Mouse (Mus musculus) C2C12 (cell line): ENCODE data around the gene Rasal1. TPM values are rescaled to one million over a fixed set of nuclear protein-coding genes. Genes with fewer than 3 reads are reported as not detected.

ENCODE experiments used
- H3K27me3 ChIP-seq: one replicate; pipeline ENCODE4 v1.6.1; 2011; ENCODE audit not compliant: control insufficient read depth, insufficient read depth, insufficient read length
- H3K36me3 ChIP-seq: one replicate; pipeline ENCODE4 v1.6.1; 2011; ENCODE audit not compliant: control insufficient read depth, insufficient read depth
- H3K4me3 ChIP-seq: one replicate; pipeline ENCODE4 v1.5.1; 2011; ENCODE audit warnings: mild to moderate bottlenecking, control low read depth; ENCODE audit not compliant: poor library complexity, insufficient read depth, severe bottlenecking
- H3K79me2 ChIP-seq: one replicate; pipeline ENCODE4 v1.6.1; 2011; ENCODE audit not compliant: control insufficient read depth, insufficient read depth
- H3K79me3 ChIP-seq: one replicate; pipeline ENCODE4 v1.6.1; 2011; ENCODE audit warnings: low read depth, control low read depth
- H3ac ChIP-seq: one replicate; pipeline ENCODE3; 2011; ENCODE audit warnings: low read depth; ENCODE audit not compliant: control insufficient read depth, insufficient read length
- CEBPB ChIP-seq: IDR thresholded peaks from one replicate; pipeline ENCODE4 v1.6.1; 2011; ENCODE audit warnings: low read depth, mild to moderate bottlenecking, control low read depth, moderate library complexity
- CTCF ChIP-seq: IDR thresholded peaks from one replicate; pipeline ENCODE4 v1.5.1; 2011; ENCODE audit not compliant: control insufficient read depth, insufficient read depth, insufficient read length
- FOSL1 ChIP-seq: IDR thresholded peaks from one replicate; pipeline ENCODE4 v1.8.0; 2011; ENCODE audit warnings: mild to moderate bottlenecking, low read length; ENCODE audit not compliant: poor library complexity, insufficient read depth, severe bottlenecking
- MAX ChIP-seq: IDR thresholded peaks from one replicate; pipeline ENCODE4 v1.6.1; 2011; ENCODE audit warnings: mild to moderate bottlenecking, control low read depth
- MYOD1 ChIP-seq: IDR thresholded peaks from one replicate; pipeline ENCODE4 v1.6.1; 2011; ENCODE audit warnings: low read depth; ENCODE audit not compliant: control insufficient read depth, insufficient read length
- MYOG ChIP-seq: IDR thresholded peaks from one replicate; pipeline ENCODE4 v1.6.1; 2011; ENCODE audit not compliant: control insufficient read depth, insufficient read length; ENCODE audit errors: extremely low read depth
- USF1 ChIP-seq: IDR thresholded peaks from one replicate; pipeline ENCODE4 v1.6.1; 2011; ENCODE audit warnings: low read depth, mild to moderate bottlenecking, control low read depth, moderate library complexity
- polyA plus RNA-seq: library from polyadenylated mRNA; unstranded; fragments of >200 nt; fragmentation: generic; extraction: Trizol; gene quantifications from one replicate; pipeline ENCODE4 v1.2.1, GENCODE M21; 2012; ENCODE audit warnings: missing spikeins

Gene Rasal1
- polyA plus RNA-seq, 1 experiment = not detected

GRCm38 (mm10) chr5:120702969-120703368 is 54.4 kb downstream of the Rasal1 start:
- no peaks in the 10 kb centered on the region for H3K79me2 ChIP-seq
- H3K79me3 ChIP-seq = no peaks in the 10 kb centered on the region
- H3ac ChIP-seq = no peak overlapping the region
- H3K27me3 ChIP-seq = peaks cover 74% of the 10 kb centered on the region
- TF ChIP-seq USF1 (no peak), MAX (no peak), CEBPB (no peak), FOSL1 (no peak), MYOD1 (no peak), CTCF (no peak), MYOG (no peak)
- H3K36me3 ChIP-seq = no peaks in the 10 kb centered on the region
- no peak overlapping the region for H3K4me3 ChIP-seq

GRCm38 (mm10) chr5:120703660-120704059 is 55.0 kb downstream of the Rasal1 start:
- Histone ChIP-seq H3K79me3 (no peaks in the 10 kb centered on the region), H3ac (no peak overlapping the region), H3K4me3 (no peak overlapping the region), H3K79me2 (no peaks in the 10 kb centered on the region), H3K27me3 (peaks cover 75% of the 10 kb centered on the region), H3K36me3 (no peaks in the 10 kb centered on the region)
- TF ChIP-seq FOSL1 = no peak
- TF ChIP-seq MYOD1 = no peak
- no peak for TF ChIP-seq CEBPB
- TF ChIP-seq USF1 = no peak
- no peak for TF ChIP-seq MYOG
- no peak for TF ChIP-seq MAX
- TF ChIP-seq CTCF = no peak

GRCm38 (mm10) chr5:120704421-120704820 is 55.8 kb downstream of the Rasal1 start:
- no peaks in the 10 kb centered on the region for H3K79me3 ChIP-seq
- no peak overlapping the region for H3ac ChIP-seq
- no peak for TF ChIP-seq CEBPB
- no peak for TF ChIP-seq MAX
- TF ChIP-seq CTCF = no peak
- TF ChIP-seq USF1 = no peak
- TF ChIP-seq MYOD1 = no peak
- no peak for TF ChIP-seq FOSL1
- TF ChIP-seq MYOG = no peak
- peaks cover 73% of the 10 kb centered on the region for H3K27me3 ChIP-seq
- H3K79me2 ChIP-seq = no peaks in the 10 kb centered on the region
- no peak overlapping the region for H3K4me3 ChIP-seq
- no peaks in the 10 kb centered on the region for H3K36me3 ChIP-seq

DNA sequence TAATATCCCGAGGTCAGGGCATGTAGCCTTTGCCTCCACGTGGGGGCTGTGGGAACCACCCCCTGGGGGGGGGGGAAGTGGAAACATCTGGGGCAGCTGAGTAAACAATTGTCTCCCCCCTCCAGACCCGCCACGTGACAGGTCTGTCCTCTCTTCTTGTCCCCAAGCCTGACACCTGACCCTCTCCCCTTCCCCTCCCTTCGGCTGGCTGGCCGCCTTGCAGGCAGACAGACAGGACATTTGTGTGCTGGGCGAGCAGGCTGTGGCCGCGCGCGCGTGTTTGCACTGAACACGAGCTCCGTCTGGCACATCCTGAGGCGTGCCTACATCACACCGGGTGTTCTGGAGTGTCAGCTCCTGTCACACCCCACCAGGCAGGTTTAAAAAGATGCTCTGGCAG is 57.9 kb downstream of the Rasal1 start:
- Histone ChIP-seq H3K27me3 (peaks cover 80% of the 10 kb centered on the region), H3K79me3 (no peaks in the 10 kb centered on the region), H3ac (no peak overlapping the region), H3K36me3 (no peaks in the 10 kb centered on the region), H3K79me2 (no peaks in the 10 kb centered on the region), H3K4me3 (no peak overlapping the region)
- TF ChIP-seq MYOG (no peak), MYOD1 (no peak), USF1 (no peak), CTCF (no peak), FOSL1 (no peak), MAX (no peak), CEBPB (no peak)

GRCm38 (mm10) chr5:120706976-120707375 is 58.4 kb downstream of the Rasal1 start:
- H3ac ChIP-seq = no peak overlapping the region
- TF ChIP-seq FOSL1 = no peak
- no peak for TF ChIP-seq USF1
- TF ChIP-seq MYOG = no peak
- no peak for TF ChIP-seq CTCF
- TF ChIP-seq MYOD1 = no peak
- no peak for TF ChIP-seq MAX
- no peak for TF ChIP-seq CEBPB
- no peak overlapping the region for H3K4me3 ChIP-seq
- no peaks in the 10 kb centered on the region for H3K36me3 ChIP-seq
- no peaks in the 10 kb centered on the region for H3K79me3 ChIP-seq
- peaks cover 84% of the 10 kb centered on the region for H3K27me3 ChIP-seq
- H3K79me2 ChIP-seq = no peaks in the 10 kb centered on the region
